Mouse (Mus musculus): ENCODE measurements around the gene Cntnap2. TPM values are rescaled to one million over a fixed set of nuclear protein-coding genes. Genes with fewer than 3 reads are reported as not detected.

The Cntnap2 gene
- polyA plus RNA-seq, 1 experiment from 2014 or later = 54.5 TPM

- no peak for ATAC-seq (ENCODE audit: low FRiP score, low TSS enrichment)
- WGBS = 90% methylated on average over 4 of the region's 4 CpGs
- no peak overlapping the region for H3K4me2 ChIP-seq (ENCODE audit: low read length)
Observed at GRCm38 (mm10) chr6:47012933-47013332, 1953.8 kb downstream of the Cntnap2 start.

GRCm38 (mm10) chr6:47013535-47013934 is 1954.4 kb downstream of the Cntnap2 start:
- no peaks in the 10 kb centered on the region for H3K9me3 ChIP-seq (ENCODE audit: control insufficient read depth, low read length)
- no peak overlapping the region for H3K4me3 ChIP-seq (replicated peaks; ENCODE audit: low read depth, low read length)
- DNase-seq (peak; percentile 96), ATAC-seq (ENCODE audit: low FRiP score, low TSS enrichment) (peak; percentile 86)
- no peak overlapping the region for H3K27ac ChIP-seq (replicated peaks; ENCODE audit: low read depth, low read length)
- 8% methylated on average over 4 of the region's 4 CpGs for WGBS
- H3K4me2 ChIP-seq (ENCODE audit: low read length) = no peak overlapping the region
- H3K36me3 ChIP-seq (ENCODE audit: control insufficient read depth, insufficient read depth, low read length) = no peaks in the 10 kb centered on the region
- no peak overlapping the region for H3K9ac ChIP-seq (replicated peaks; ENCODE audit: low read length)
- H3K27me3 ChIP-seq (ENCODE audit: control insufficient read depth, insufficient read depth, low read length) = no peaks in the 10 kb centered on the region
- peaks cover 5% of the 10 kb centered on the region; the same call in 1 of the 2 replicates for H3K4me1 ChIP-seq (ENCODE audit: control insufficient read depth, insufficient read depth, low read length)

More at GRCm38 (mm10) chr6:47012933-47013332, 1953.8 kb downstream of the Cntnap2 start:
- H3K27me3 ChIP-seq (ENCODE audit: control insufficient read depth, insufficient read depth, low read length) = no peaks in the 10 kb centered on the region
- H3K9ac ChIP-seq (replicated peaks; ENCODE audit: low read length) = no peak overlapping the region
- no peaks in the 10 kb centered on the region for H3K9me3 ChIP-seq (ENCODE audit: control insufficient read depth, low read length)
- H3K27ac ChIP-seq (replicated peaks; ENCODE audit: low read depth, low read length) = no peak overlapping the region
- no peak overlapping the region for H3K4me3 ChIP-seq (replicated peaks; ENCODE audit: low read depth, low read length)
- peaks cover 5% of the 10 kb centered on the region; the same call in 1 of the 2 replicates for H3K4me1 ChIP-seq (ENCODE audit: control insufficient read depth, insufficient read depth, low read length)
- H3K36me3 ChIP-seq (ENCODE audit: control insufficient read depth, insufficient read depth, low read length) = no peaks in the 10 kb centered on the region
- no peak for DNase-seq

GRCm38 (mm10) chr6:47014886-47015586 is 1955.9 kb downstream of the Cntnap2 start:
- H3K4me2 ChIP-seq (ENCODE audit: low read length) = no peak overlapping the region
- no peaks in the 10 kb centered on the region for H3K27me3 ChIP-seq (ENCODE audit: control insufficient read depth, insufficient read depth, low read length)
- DNase-seq (no peak), ATAC-seq (ENCODE audit: low FRiP score, low TSS enrichment) (no peak)
- H3K4me1 ChIP-seq (ENCODE audit: control insufficient read depth, insufficient read depth, low read length) = peaks cover 5% of the 10 kb centered on the region; the same call in 1 of the 2 replicates
- 86% methylated on average over 1 of the region's 1 CpGs for WGBS
- no peaks in the 10 kb centered on the region for H3K36me3 ChIP-seq (ENCODE audit: control insufficient read depth, insufficient read depth, low read length)
- H3K4me3 ChIP-seq (replicated peaks; ENCODE audit: low read depth, low read length) = no peak overlapping the region
- no peaks in the 10 kb centered on the region for H3K9me3 ChIP-seq (ENCODE audit: control insufficient read depth, low read length)
- no peak overlapping the region for H3K9ac ChIP-seq (replicated peaks; ENCODE audit: low read length)
- 0 out of 2 replicates have a peak overlapping the region, but pooled peaks have one; percentile 8 for H3K27ac ChIP-seq (replicated peaks; ENCODE audit: low read depth, low read length)

- Histone ChIP-seq H3K4me3 (replicated peaks; ENCODE audit: low read depth, low read length) (no peak overlapping the region), H3K4me1 (ENCODE audit: control insufficient read depth, insufficient read depth, low read length) (no peaks in the 10 kb centered on the region), H3K27ac (replicated peaks; ENCODE audit: low read depth, low read length) (no peak overlapping the region), H3K9me3 (ENCODE audit: control insufficient read depth, low read length) (no peaks in the 10 kb centered on the region), H3K36me3 (ENCODE audit: control insufficient read depth, insufficient read depth, low read length) (no peaks in the 10 kb centered on the region), H3K4me2 (ENCODE audit: low read length) (no peak overlapping the region), H3K27me3 (ENCODE audit: control insufficient read depth, insufficient read depth, low read length) (no peaks in the 10 kb centered on the region), H3K9ac (replicated peaks; ENCODE audit: low read length) (no peak overlapping the region)
- ATAC-seq (ENCODE audit: low FRiP score, low TSS enrichment) (no peak), DNase-seq (no peak)
- 81% methylated on average over 4 of the region's 4 CpGs for WGBS
Observed at GRCm38 (mm10) chr6:47026064-47026686, 1967.0 kb downstream of the Cntnap2 start.

- H3K4me2 ChIP-seq (ENCODE audit: low read length) = no peak overlapping the region
- WGBS = 81% methylated on average over 2 of the region's 2 CpGs
- DNase-seq (no peak), ATAC-seq (ENCODE audit: low FRiP score, low TSS enrichment) (no peak)
- H3K4me1 ChIP-seq (ENCODE audit: control insufficient read depth, insufficient read depth, low read length) = no peaks in the 10 kb centered on the region
- H3K9me3 ChIP-seq (ENCODE audit: control insufficient read depth, low read length) = no peaks in the 10 kb centered on the region
- H3K9ac ChIP-seq (replicated peaks; ENCODE audit: low read length) = no peak overlapping the region
- no peak overlapping the region for H3K4me3 ChIP-seq (replicated peaks; ENCODE audit: low read depth, low read length)
- no peak overlapping the region for H3K27ac ChIP-seq (replicated peaks; ENCODE audit: low read depth, low read length)
- no peaks in the 10 kb centered on the region for H3K36me3 ChIP-seq (ENCODE audit: control insufficient read depth, insufficient read depth, low read length)
- no peaks in the 10 kb centered on the region for H3K27me3 ChIP-seq (ENCODE audit: control insufficient read depth, insufficient read depth, low read length)
Observed at GRCm38 (mm10) chr6:47031362-47031761, 1972.2 kb downstream of the Cntnap2 start.

- no peaks in the 10 kb centered on the region for H3K36me3 ChIP-seq (ENCODE audit: control insufficient read depth, insufficient read depth, low read length)
- ATAC-seq (ENCODE audit: low FRiP score, low TSS enrichment) (no peak), DNase-seq (peak; percentile 42)
- H3K4me2 ChIP-seq (ENCODE audit: low read length) = no peak overlapping the region
- no peak overlapping the region for H3K9ac ChIP-seq (replicated peaks; ENCODE audit: low read length)
- H3K9me3 ChIP-seq (ENCODE audit: control insufficient read depth, low read length) = no peaks in the 10 kb centered on the region
- no peak overlapping the region for H3K27ac ChIP-seq (replicated peaks; ENCODE audit: low read depth, low read length)
- H3K4me1 ChIP-seq (ENCODE audit: control insufficient read depth, insufficient read depth, low read length) = no peaks in the 10 kb centered on the region
- H3K4me3 ChIP-seq (replicated peaks; ENCODE audit: low read depth, low read length) = no peak overlapping the region
- H3K27me3 ChIP-seq (ENCODE audit: control insufficient read depth, insufficient read depth, low read length) = no peaks in the 10 kb centered on the region
- WGBS = 74% methylated on average over 1 of the region's 1 CpGs
Observed at GRCm38 (mm10) chr6:47042602-47043001, 1983.4 kb downstream of the Cntnap2 start.

GRCm38 (mm10) chr6:47043586-47043985 is 1984.4 kb downstream of the Cntnap2 start:
- ATAC-seq (ENCODE audit: low FRiP score, low TSS enrichment) = no peak
- WGBS = 89% methylated on average over 1 of the region's 1 CpGs

GRCm38 (mm10) chr6:47044385-47045200 is 1985.4 kb downstream of the Cntnap2 start:
- Histone ChIP-seq H3K4me2 (ENCODE audit: low read length) (peak overlapping the region; percentile 56), H3K9ac (replicated peaks; ENCODE audit: low read length) (peak overlapping the region; percentile 36; the same call in 1 of the 2 replicates), H3K4me3 (replicated peaks; ENCODE audit: low read depth, low read length) (peak overlapping the region; percentile 38), H3K9me3 (ENCODE audit: control insufficient read depth, low read length) (no peaks in the 10 kb centered on the region), H3K27me3 (ENCODE audit: control insufficient read depth, insufficient read depth, low read length) (no peaks in the 10 kb centered on the region), H3K27ac (replicated peaks; ENCODE audit: low read depth, low read length) (no peak overlapping the region), H3K36me3 (ENCODE audit: control insufficient read depth, insufficient read depth, low read length) (no peaks in the 10 kb centered on the region), H3K4me1 (ENCODE audit: control insufficient read depth, insufficient read depth, low read length) (no peaks in the 10 kb centered on the region)
- WGBS = 4% methylated on average over 46 of the region's 46 CpGs
- DNase-seq = no peak
- peak; percentile 55; the same call in 1 of the 2 replicates for ATAC-seq (ENCODE audit: low FRiP score, low TSS enrichment)

More at GRCm38 (mm10) chr6:47043586-47043985, 1984.4 kb downstream of the Cntnap2 start:
- Histone ChIP-seq H3K36me3 (ENCODE audit: control insufficient read depth, insufficient read depth, low read length) (no peaks in the 10 kb centered on the region), H3K27ac (replicated peaks; ENCODE audit: low read depth, low read length) (no peak overlapping the region), H3K9me3 (ENCODE audit: control insufficient read depth, low read length) (no peaks in the 10 kb centered on the region), H3K27me3 (ENCODE audit: control insufficient read depth, insufficient read depth, low read length) (no peaks in the 10 kb centered on the region), H3K4me3 (replicated peaks; ENCODE audit: low read depth, low read length) (no peak overlapping the region), H3K4me1 (ENCODE audit: control insufficient read depth, insufficient read depth, low read length) (no peaks in the 10 kb centered on the region), H3K4me2 (ENCODE audit: low read length) (no peak overlapping the region), H3K9ac (replicated peaks; ENCODE audit: low read length) (no peak overlapping the region)
- DNase-seq = no peak

Data from midbrain, embryonic 14.5 days (tissue).